Mouse (Mus musculus): Measurements from ENCODE around the gene Mef2a. TPM values are rescaled to one million over a fixed set of nuclear protein-coding genes. Genes with fewer than 3 reads are reported as not detected.

Gene Mef2a
- polyA plus RNA-seq, 1 experiment from 2014 or later: 30.6 TPM

GRCm38 (mm10) chr7:67234797-67235196 lies 137.9 kb downstream of the Mef2a start:
- H3K4me1 ChIP-seq: 0 out of 2 replicates have a peak, but pooled peaks cover 3% of the 10 kb centered on the region
- no peak for ATAC-seq (ENCODE audit: low FRiP score)
- H3K9ac ChIP-seq: no peak overlapping the region
- H3K27me3 ChIP-seq: no peaks in the 10 kb centered on the region
- no peak overlapping the region for H3K4me3 ChIP-seq (replicated peaks)
- 91% methylated on average over 8 of the region's 8 CpGs for WGBS
- H3K36me3 ChIP-seq (replicated peaks): peaks cover 40% of the 10 kb centered on the region
- no peaks in the 10 kb centered on the region for H3K9me3 ChIP-seq
- H3K27ac ChIP-seq: no peak overlapping the region
- H3K4me2 ChIP-seq: no peak overlapping the region

- ATAC-seq (ENCODE audit: low FRiP score): no peak
- 0 out of 2 replicates have a peak, but pooled peaks cover 3% of the 10 kb centered on the region for H3K4me1 ChIP-seq
- no peak overlapping the region for H3K4me2 ChIP-seq
- no peak overlapping the region for H3K4me3 ChIP-seq (replicated peaks)
- WGBS: 96% methylated on average over 14 of the region's 14 CpGs
- no peaks in the 10 kb centered on the region for H3K9me3 ChIP-seq
- H3K27ac ChIP-seq: no peak overlapping the region
- no peaks in the 10 kb centered on the region for H3K27me3 ChIP-seq
- H3K9ac ChIP-seq: no peak overlapping the region
- H3K36me3 ChIP-seq (replicated peaks): peaks cover 37% of the 10 kb centered on the region
Observed at GRCm38 (mm10) chr7:67232504-67232903, 140.2 kb downstream of the Mef2a start.

- ATAC-seq (ENCODE audit: low FRiP score): no peak
- no peaks in the 10 kb centered on the region for H3K9me3 ChIP-seq
- WGBS: 90% methylated on average over 3 of the region's 3 CpGs
- no peaks in the 10 kb centered on the region for H3K27me3 ChIP-seq
- H3K4me2 ChIP-seq: no peak overlapping the region
- H3K36me3 ChIP-seq (replicated peaks): peaks cover 39% of the 10 kb centered on the region
- no peak overlapping the region for H3K4me3 ChIP-seq (replicated peaks)
- no peak overlapping the region for H3K9ac ChIP-seq
- no peak overlapping the region for H3K27ac ChIP-seq
- H3K4me1 ChIP-seq: 0 out of 2 replicates have a peak, but pooled peaks cover 3% of the 10 kb centered on the region
Observed at GRCm38 (mm10) chr7:67230640-67231140, 142.0 kb downstream of the Mef2a start.

GRCm38 (mm10) chr7:67230221-67230620 lies 142.4 kb downstream of the Mef2a start:
- Histone ChIP-seq H3K4me2 (no peak overlapping the region), H3K9me3 (no peaks in the 10 kb centered on the region), H3K27ac (no peak overlapping the region), H3K36me3 (replicated peaks) (peaks cover 38% of the 10 kb centered on the region), H3K4me1 (0 out of 2 replicates have a peak, but pooled peaks cover 3% of the 10 kb centered on the region), H3K27me3 (no peaks in the 10 kb centered on the region), H3K4me3 (replicated peaks) (no peak overlapping the region), H3K9ac (no peak overlapping the region)
- ATAC-seq (ENCODE audit: low FRiP score): no peak
- 76% methylated on average over 3 of the region's 3 CpGs for WGBS

GRCm38 (mm10) chr7:67229701-67230100 lies 143.0 kb downstream of the Mef2a start:
- H3K9ac ChIP-seq: no peak overlapping the region
- no peaks in the 10 kb centered on the region for H3K27me3 ChIP-seq
- H3K27ac ChIP-seq: no peak overlapping the region
- H3K4me3 ChIP-seq (replicated peaks): no peak overlapping the region
- H3K9me3 ChIP-seq: no peaks in the 10 kb centered on the region
- H3K4me1 ChIP-seq: 0 out of 2 replicates have a peak, but pooled peaks cover 3% of the 10 kb centered on the region
- H3K36me3 ChIP-seq (replicated peaks): peaks cover 34% of the 10 kb centered on the region
- no peak for ATAC-seq (ENCODE audit: low FRiP score)
- WGBS: 85% methylated on average over 3 of the region's 3 CpGs
- H3K4me2 ChIP-seq: no peak overlapping the region

- ATAC-seq (ENCODE audit: low FRiP score): peak; percentile 33; the same call in 1 of the 2 replicates
- H3K27ac ChIP-seq: no peak overlapping the region
Observed at GRCm38 (mm10) chr7:67228891-67229602, 143.6 kb downstream of the Mef2a start.

GRCm38 (mm10) chr7:67228390-67228789 lies 144.3 kb downstream of the Mef2a start:
- H3K4me2 ChIP-seq: no peak overlapping the region

More at GRCm38 (mm10) chr7:67228891-67229602, 143.6 kb downstream of the Mef2a start:
- Histone ChIP-seq H3K4me1 (peaks cover 4% of the 10 kb centered on the region), H3K27me3 (no peaks in the 10 kb centered on the region), H3K9ac (no peak overlapping the region), H3K4me2 (no peak overlapping the region), H3K36me3 (replicated peaks) (peaks cover 29% of the 10 kb centered on the region), H3K9me3 (no peaks in the 10 kb centered on the region), H3K4me3 (replicated peaks) (no peak overlapping the region)
- WGBS: 80% methylated on average over 5 of the region's 5 CpGs

GRCm38 (mm10) chr7:67227538-67227937 lies 145.1 kb downstream of the Mef2a start:
- H3K4me3 ChIP-seq (replicated peaks): no peak overlapping the region
- ATAC-seq (ENCODE audit: low FRiP score): no peak
- H3K27me3 ChIP-seq: no peaks in the 10 kb centered on the region
- WGBS: 79% methylated on average over 1 of the region's 1 CpGs
- no peak overlapping the region for H3K4me2 ChIP-seq
- no peak overlapping the region for H3K9ac ChIP-seq
- no peaks in the 10 kb centered on the region for H3K9me3 ChIP-seq
- H3K36me3 ChIP-seq (replicated peaks): peaks cover 27% of the 10 kb centered on the region
- H3K27ac ChIP-seq: no peak overlapping the region
- H3K4me1 ChIP-seq: peaks cover 16% of the 10 kb centered on the region

More at GRCm38 (mm10) chr7:67228390-67228789, 144.3 kb downstream of the Mef2a start:
- ATAC-seq (ENCODE audit: low FRiP score): no peak
- peaks cover 29% of the 10 kb centered on the region for H3K36me3 ChIP-seq (replicated peaks)
- H3K4me3 ChIP-seq (replicated peaks): no peak overlapping the region
- H3K4me1 ChIP-seq: peaks cover 10% of the 10 kb centered on the region
- no peaks in the 10 kb centered on the region for H3K9me3 ChIP-seq
- no peak overlapping the region for H3K9ac ChIP-seq
- H3K27ac ChIP-seq: no peak overlapping the region
- H3K27me3 ChIP-seq: no peaks in the 10 kb centered on the region
- 51% methylated on average over 3 of the region's 3 CpGs for WGBS

GRCm38 (mm10) chr7:67225943-67226625 lies 146.6 kb downstream of the Mef2a start:
- WGBS: 92% methylated on average over 15 of the region's 15 CpGs
- no peak for ATAC-seq (ENCODE audit: low FRiP score)
- no peak overlapping the region for H3K4me3 ChIP-seq (replicated peaks)
- H3K27me3 ChIP-seq: no peaks in the 10 kb centered on the region
- peaks cover 21% of the 10 kb centered on the region for H3K4me1 ChIP-seq
- H3K36me3 ChIP-seq (replicated peaks): peaks cover 24% of the 10 kb centered on the region
- no peak overlapping the region for H3K4me2 ChIP-seq
- H3K9me3 ChIP-seq: no peaks in the 10 kb centered on the region
- H3K27ac ChIP-seq: no peak overlapping the region
- H3K9ac ChIP-seq: no peak overlapping the region

GRCm38 (mm10) chr7:67222220-67222862 lies 150.3 kb downstream of the Mef2a start, which contains the start of gene Lysmd4:
Gene Lysmd4, plus strand, starts transcription at chr7:67222544.
- Histone ChIP-seq H3K4me3 (replicated peaks) (peak within 1 kb of the TSS; percentile 78), H3K4me1 (peaks cover 17% of the 10 kb centered on the region), H3K27ac (no peak within 1 kb of the TSS), H3K9ac (peak within 1 kb of the TSS; percentile 74), H3K4me2 (peak within 1 kb of the TSS; percentile 87), H3K9me3 (no peaks in the 10 kb centered on the region), H3K36me3 (replicated peaks) (peaks cover 21% of the 10 kb centered on the region), H3K27me3 (no peaks in the 10 kb centered on the region)
- ATAC-seq (ENCODE audit: low FRiP score): peak; percentile 99
- WGBS: 3% methylated on average over 31 of the region's 31 CpGs

GRCm38 (mm10) chr7:67217025-67217424 lies 155.6 kb downstream of the Mef2a start:
- WGBS: 68% methylated on average over 3 of the region's 3 CpGs
- no peak overlapping the region for H3K9ac ChIP-seq
- H3K9me3 ChIP-seq: no peaks in the 10 kb centered on the region
- no peak overlapping the region for H3K4me2 ChIP-seq
- H3K27ac ChIP-seq: no peak overlapping the region
- no peaks in the 10 kb centered on the region for H3K27me3 ChIP-seq
- ATAC-seq (ENCODE audit: low FRiP score): no peak
- H3K36me3 ChIP-seq (replicated peaks): no peaks in the 10 kb centered on the region
- H3K4me3 ChIP-seq (replicated peaks): no peak overlapping the region
- H3K4me1 ChIP-seq: 0 out of 2 replicates have a peak, but pooled peaks cover 3% of the 10 kb centered on the region

- WGBS: 87% methylated on average over 6 of the region's 6 CpGs
- Histone ChIP-seq H3K4me1 (no peaks in the 10 kb centered on the region), H3K27ac (no peak overlapping the region), H3K27me3 (no peaks in the 10 kb centered on the region), H3K4me2 (no peak overlapping the region), H3K9me3 (no peaks in the 10 kb centered on the region), H3K36me3 (replicated peaks) (no peaks in the 10 kb centered on the region), H3K9ac (no peak overlapping the region), H3K4me3 (replicated peaks) (no peak overlapping the region)
- ATAC-seq (ENCODE audit: low FRiP score): no peak
Observed at GRCm38 (mm10) chr7:67216351-67216750, 156.3 kb downstream of the Mef2a start.

All from forebrain, embryonic 12.5 days (tissue).